Mouse (Mus musculus) adrenal gland, adult 8-10 months (tissue): ENCODE measurements around the gene Nodal. TPM values are rescaled to one million over a fixed set of nuclear protein-coding genes. Genes with fewer than 3 reads are reported as not detected.

ENCODE experiments used
- DNase-seq: peaks from one replicate; pipeline ENCODE4 v3.0.0; 2022
- total RNA-seq, 4 experiments: library from RNA; stranded (reverse); gene quantifications; 2 replicates each; pipeline ENCODE4 v1.2.4; 2022

Gene Nodal
- not detected for total RNA-seq

DNA sequence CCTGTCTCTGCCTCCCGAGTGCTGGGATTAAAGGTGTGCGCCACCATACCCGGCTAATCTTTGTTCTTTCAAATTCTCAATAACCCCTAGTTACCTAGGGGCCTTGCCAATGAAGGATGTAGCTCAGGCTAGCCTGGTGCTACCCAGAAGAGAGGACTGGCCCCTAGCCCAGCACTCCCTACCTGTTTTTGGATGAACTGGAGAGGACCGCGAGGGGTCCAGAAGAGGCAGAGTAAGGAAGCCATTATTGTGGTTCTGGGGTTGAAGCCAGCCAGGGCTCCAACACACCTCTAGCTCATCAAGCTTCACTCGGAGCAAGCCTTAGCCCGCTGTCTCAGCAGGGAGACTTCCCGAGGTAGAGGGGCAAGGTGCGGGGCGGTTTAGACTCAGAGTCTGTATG, at the start of gene Nodal:
Gene Nodal, plus strand, starts transcription at position 301 of the 400 bp plus-strand sequence.
- DNase-seq, result no peak

DNA sequence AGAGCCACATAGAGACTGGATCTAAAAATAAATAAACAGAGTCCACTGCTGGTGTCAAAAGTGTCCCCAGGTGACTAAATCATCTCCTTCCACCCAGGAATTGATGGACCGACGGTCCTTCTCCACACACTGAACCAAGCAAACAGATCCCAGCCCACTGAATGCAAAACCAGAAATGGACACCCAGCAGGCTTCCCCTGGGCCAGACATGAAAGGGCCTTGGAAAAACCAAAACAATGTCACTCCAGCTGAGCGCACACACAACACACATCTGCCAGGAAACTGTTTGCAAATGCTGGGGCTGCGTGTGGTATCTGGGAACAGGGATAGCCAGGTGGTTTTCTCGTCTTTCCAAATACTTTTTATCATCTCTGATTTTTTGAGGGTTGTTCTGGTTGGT, 48.0 kb upstream of the Nodal start:
- DNase-seq, result no peak

DNA sequence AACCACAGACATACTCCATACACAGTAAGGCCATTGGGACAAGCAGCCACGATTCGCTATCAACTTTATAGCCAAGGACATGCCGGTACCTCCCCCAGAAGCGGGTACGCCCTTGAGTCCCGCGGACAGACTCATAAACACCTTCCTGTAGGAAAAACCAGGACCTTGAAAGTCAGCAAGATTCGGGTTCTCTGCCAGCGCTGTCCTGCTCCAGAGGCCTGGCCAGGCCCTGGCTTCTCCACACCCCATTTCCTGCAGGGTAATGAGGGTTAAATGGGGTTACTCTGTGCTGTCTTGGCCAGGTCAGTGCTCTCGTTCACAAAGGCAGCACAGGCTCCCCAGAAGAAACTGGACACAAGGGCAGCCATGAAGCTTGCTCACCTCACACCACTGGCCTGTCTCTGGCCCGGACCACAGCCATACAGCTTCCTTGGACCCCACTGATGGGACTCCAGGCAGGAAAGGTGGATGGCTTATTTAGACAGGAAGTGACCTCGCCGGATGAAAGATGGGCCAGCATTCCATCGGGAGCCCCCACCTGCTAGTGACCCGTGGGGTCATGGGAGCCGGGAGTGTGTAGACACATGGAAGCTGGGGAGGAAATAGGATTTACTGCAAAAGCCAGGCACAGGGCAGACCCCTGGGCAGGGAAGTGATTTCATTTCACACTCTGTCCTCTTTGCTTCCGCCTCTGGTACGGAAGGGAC, 47.3 kb upstream of the Nodal start:
- peak; percentile 55 for DNase-seq

DNA sequence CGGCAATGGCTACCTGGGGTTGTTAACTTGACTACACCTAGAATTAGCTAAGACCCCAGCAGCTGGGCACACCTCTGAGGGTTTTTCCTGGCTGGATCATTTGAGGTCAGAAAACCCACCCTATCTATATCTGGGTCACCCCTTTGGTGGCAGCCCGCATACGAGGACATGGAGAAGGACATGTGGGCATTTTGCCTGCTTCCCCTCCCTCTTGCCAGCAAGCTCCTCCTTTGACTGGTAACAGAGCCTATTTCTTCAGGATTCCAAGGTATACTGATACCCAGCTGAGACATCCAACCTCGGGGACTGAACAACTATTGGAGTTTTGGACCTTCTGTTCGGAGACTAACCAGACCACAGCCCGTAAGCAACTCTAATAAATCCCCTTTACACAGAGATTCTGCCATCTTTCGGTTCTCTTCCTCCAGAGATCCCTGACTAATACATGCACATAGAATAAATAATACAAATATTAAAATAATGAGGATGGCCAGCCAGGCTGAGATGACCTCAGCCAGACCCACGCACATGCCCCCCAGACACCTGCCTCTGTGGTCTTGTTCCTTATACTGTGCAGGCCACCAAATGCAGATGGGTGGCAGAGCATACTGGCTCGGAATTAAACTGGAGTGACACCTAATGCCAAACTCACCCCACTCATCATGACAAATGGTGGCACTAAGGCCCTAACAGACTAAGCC, 45.7 kb upstream of the Nodal start:
- DNase-seq, result no peak

DNA sequence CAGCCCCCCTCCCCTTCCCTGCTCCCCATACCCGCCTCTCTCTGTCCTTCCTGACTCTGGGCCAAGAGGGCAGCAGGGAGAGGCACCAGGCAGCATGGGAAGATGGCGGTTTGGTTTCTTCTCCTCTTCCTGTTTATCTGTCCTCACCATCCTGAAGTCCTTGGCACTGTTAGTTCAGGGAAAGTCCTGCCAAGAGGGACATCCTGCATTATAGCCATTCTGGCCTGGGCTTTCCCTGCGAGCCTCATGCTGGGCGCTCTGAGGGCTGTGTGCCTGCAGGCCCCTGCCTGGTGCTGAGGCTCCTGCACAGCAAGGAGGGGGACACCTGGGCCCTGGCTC, 45.2 kb upstream of the Nodal start:
- no peak for DNase-seq

DNA sequence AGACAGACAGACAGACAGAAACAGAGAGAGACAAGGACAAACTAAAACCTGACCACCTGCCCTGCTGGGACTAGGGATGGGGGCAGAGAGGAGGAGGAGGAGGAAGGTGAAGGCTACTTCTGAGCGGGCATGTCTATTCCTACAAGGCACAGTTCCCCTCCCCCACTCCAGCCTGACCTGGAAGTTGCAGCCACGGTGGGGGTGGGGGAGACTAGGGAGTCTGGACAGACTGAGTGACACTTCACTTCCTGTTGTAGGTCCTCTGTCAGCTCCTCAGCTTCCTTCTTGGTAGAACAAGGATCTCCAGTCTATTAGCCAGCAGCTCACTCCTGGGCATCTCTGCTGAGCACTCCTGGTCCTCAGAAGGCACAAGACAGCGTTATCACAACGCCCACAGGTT, 43.7 kb upstream of the Nodal start:
- DNase-seq, result peak; percentile 45

DNA sequence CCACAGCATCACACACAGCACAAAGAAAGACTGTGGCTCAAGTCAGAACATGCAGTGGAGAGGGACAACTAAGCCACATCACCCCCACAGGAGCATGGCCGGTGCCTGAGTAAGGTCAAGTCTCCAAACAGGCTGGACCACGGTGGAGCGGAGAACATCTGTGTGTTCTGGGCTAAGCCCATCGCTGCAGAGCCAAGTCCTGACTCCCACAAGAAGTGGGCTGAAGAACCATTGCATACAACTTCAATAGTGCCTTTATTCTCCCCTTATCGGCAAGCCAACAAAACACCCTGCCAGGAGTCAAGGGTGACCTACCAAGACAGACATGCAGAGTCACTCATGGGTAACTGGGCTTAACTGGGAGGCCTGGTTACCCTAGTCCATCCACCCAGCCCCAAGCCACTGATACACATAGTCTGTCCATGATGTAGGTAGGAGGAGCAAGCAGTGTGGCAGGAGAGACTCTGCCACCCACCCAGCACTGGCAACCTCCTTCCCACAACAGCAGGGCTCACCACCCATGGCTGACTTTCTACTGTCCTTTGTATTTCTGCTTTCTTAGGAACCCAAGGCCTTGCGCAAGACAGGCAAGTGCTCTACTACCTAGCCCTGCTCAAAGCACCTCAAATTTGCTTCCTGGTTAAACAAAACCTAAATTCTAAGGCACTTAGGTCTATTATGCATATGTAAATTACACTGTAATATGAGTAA, 42.8 kb upstream of the Nodal start:
- DNase-seq, result no peak

DNA sequence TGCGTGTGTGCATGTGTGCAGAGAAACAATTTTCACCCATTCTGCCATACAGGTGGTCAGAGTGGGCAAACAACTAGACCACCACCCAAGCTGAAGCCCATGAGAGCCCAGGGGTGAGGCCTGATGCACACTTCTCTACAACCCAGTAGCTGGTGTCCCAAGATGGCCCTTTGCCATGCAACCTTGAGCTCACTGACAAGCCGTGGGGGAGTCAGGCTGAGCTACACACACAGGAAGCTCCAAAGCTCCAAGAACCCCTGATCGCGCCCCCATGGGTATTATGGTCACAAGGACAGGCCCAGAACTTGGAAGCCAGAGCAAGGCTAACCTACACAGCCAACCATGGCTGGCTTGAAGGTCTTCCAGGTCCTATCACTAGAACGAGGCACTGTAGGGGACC, 39.7 kb upstream of the Nodal start:
- no peak for DNase-seq

DNA sequence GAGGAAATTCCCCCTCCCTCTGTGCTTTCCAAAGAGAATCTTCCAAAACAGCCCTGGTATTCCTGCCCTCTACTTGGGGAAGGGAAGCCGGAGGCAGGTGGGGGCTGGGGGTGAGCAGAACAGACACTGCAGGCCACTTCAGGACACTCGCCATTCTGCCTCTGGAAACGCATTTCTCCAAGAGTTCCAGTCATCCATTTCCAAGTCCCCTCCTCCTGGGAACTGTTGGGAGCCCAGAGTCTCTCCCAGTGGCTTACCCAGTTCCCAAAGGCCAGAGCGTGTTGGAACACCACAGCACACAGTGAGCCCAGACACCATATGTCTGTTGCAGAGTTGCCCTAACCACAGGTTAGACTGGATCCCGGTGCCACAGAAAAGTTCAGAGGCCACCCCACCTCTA, 39.1 kb upstream of the Nodal start:
- no peak for DNase-seq

DNA sequence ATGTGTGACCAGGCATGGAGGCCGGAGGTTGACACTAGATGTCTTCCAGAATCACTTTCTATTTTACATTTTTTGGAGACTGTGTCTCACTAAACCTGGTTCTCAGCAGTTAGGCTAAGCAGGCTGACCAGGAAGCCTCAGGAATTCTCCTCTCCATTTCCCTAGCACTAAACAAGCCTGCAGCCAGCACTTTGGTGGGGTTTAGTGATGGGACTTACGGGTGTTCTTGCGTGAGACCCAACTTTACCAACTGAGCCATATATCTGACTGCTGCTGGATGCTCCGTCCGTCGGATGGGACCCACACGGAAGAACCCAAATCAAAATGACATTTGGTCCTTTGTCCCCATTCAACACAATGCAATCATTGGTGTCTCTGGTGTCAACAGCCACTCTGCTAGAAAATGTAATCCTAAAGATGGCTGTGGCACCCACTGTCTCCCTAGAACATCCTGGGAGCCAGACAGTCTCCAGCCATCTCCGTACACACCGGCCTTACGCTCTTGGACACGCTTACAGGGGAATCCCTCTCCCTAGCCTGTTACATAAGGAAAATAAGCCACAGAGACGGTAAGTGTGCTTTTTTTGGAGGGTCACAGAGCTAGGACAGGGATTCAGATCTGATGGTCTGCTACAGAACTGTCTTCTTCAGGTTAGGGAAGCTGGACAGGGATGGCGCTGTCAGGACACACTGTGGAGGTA, 38.3 kb upstream of the Nodal start:
- DNase-seq, result no peak

DNA sequence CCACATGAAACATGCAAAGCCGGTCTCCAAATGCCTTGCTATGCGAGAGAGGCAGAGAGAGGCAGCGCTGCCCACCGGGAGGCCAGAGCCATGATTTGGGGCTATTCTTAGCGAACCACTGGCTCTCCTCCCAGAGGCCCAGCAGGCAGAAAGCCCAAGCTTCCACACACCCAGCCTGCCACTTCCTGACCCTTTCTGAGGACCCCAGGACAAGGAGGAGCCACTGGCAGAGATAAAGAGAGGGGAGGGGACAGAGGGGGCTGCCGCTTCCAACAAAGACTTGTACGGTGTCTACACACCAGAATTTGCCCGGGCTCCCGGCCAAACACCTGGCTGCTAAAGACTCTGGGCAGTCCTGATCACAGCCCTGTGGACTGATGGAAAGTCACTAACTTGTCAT, 37.6 kb upstream of the Nodal start:
- no peak for DNase-seq

DNA sequence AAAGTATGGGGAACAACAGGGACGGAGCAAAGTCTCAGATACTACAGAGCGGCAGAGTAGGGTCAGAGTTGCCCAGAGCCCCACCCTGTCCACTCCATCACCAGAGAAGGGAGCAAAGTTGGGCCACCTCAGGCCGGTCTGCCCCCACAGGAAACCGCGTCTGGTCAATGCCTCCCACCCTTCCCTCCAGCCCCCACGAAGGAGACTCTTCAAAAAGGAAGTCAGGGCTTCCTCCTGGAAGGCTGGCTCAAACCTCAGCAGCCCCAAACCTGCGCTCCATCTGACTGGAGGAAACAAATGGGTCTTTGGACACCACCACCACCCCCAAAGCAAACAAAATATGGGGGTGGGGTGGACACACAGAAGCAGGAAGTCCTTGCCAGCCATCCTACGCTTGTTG, 35.9 kb upstream of the Nodal start:
- DNase-seq, result no peak

DNA sequence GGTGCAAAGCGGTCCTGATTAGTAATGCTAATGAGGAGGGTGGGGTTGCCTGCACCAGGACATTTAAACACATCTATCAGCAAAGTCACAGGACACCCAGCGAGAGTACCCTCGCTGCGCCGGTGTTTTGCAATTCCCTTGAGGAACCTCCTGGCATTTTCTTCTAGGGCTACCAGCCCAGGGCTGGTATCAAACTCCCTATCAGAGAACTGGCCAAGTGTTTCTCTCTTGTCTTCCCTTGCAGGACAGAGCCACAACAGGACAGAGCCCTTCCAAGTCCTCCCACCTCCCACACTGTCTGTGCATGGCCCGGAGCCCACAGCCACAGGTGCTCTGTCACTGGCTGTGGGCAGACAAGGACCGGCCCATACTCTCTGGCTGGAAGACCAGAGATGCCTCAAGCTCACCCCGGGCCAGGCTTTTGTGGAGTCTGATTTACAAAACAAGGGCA, 35.5 kb upstream of the Nodal start:
- no peak for DNase-seq

DNA sequence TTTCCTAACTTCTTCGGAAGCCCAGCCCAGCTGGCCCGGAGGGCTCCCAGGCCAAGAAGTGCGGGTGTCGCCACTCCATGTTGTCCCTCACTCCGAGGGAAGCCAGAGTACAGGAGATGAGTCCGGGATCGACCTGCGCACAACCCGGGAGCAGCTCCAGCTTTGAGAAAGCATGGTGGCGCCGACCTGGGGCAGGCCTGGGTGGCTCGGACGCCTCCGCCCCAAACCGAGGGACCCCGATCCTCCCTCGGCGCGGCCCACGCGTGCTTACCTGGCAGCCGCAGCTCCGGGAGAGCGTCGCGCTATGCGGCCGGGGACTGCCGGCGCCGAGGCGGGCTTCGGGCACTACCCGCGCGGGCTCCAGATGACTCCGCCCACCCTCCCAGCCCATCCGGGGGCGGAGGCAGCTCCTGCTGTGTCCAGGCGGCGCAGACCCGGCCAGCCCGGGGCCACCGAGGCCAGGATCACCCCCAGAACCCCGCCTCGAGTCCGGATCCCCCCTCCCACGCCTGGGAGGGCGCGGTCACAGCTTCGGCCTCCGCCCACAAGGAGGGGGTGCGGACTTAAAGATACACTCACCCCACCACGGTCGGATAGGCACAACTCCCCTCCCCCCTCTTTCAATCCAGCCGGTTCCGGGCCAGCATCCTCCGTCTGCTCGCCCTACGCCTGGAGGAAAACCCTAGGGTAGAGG, 34.6 kb upstream of the Nodal start, which contains the start of gene Pald1:
Gene Pald1, minus strand, starts transcription at position 510 of the 694 bp plus-strand sequence.
- peak; percentile 79 for DNase-seq

DNA sequence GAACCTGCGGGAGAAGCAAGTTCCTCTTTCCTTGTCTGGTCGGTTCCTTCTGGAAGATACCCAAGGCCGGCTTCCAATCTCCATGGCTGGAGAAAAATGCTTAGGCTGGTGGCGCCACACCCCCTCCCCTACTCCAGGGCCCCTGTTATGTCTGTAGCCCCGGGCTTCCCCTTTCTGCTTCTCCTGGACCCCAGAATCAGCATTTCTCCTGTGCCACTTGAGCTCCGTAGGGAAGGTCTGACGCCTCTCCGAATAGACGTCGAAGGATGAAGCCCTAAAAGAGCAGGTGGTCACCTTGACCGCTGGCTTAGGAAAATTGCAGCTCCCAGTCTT, 34.1 kb upstream of the Nodal start:
- DNase-seq, result no peak

DNA sequence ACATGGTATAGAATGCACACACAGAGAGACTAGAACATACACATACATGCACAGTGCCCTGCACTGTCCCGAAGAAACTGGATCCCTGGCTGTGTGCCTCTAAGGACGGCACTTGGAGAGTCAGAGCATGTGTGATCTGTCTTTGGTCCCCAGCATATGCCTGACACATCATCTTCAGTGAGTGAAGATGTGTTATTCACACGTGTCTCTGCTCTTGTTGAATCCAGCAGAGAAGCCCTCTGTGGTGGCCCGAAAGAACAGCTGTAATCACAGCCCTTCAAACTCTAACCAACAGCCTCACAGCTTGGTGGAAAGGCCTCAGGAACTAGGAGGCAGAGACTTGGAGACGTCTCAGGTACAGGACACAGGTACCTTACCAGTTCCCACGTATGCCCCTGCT, 32.6 kb upstream of the Nodal start:
- no peak for DNase-seq

DNA sequence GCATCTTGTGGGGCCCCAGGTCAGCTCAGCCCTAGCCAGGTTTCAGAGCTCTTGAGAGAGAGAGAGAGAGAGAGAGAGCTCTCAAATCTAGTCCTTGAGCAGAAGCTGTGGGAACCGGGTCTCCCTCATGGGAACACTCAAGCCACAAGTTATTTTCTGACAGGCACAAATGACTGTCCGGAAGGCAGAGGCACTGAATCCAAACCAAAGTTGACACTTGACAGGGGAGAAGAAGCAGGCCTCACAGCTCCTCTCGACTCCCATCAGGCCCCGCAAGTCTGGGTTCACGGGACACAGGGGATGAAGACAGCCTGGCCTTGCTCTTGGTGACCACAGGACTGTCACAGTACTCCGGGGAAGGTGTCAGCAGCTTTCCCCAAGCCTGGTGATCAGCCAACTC, 31.5 kb upstream of the Nodal start:
- no peak for DNase-seq

DNA sequence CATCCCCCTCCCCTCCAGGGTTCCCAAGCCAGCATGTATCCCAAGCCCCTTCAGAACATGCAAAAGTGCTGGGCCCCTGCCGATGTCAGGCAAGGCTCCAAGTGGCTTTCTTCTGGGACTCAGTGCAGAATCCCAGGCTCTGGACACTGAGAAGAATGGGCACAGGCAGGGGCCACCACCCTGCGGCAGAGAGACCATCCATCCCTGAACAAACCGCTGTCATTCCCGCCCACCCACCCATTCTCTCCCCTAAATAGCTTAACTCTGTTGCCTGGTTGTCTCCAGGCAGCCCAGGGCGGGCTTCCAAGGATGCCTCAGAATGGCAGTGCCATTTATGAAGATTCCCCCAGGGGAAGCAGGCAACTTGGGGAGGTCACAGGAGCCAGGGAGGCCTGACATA, 28.8 kb upstream of the Nodal start:
- DNase-seq, result no peak

DNA sequence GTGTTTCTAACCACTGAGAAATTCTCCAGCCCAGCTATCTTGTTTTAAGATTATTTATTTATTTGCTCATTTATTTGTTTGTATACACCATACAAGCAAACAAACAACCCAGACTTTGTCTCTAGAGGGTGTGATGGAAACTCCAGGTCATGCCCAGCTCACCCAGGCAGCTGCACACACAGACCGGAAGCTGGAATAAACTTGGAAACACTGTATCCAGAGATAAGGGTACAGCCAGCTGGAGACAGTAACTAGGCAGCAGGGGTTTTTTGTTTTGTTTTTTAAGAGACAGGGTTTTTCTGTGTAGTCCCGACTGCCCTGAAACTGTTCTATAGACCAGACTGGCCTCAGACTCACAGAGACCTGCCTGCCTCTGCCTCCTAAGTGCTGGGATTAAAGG, 27.6 kb upstream of the Nodal start:
- DNase-seq, result no peak

DNA sequence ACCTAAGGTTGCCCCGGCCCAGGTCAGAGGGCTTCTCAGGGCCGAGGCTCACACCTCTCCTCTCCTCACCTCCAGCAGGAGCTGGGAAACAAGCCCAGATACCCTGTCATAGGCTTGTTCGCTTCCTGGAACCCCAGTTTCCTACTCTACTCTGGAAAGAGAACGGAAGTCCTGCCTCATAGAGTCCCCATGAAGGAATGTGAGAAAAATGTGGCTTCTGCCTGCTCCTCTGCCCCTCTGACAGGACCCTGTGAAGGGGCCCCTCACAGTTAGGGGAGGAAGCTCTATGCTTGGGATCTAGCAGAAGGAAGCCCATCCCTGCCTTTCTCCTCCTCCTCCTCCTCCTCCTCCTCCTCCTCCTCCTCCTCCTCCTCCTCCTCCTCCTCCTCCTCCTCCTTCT, 25.2 kb upstream of the Nodal start:
- no peak for DNase-seq

DNA sequence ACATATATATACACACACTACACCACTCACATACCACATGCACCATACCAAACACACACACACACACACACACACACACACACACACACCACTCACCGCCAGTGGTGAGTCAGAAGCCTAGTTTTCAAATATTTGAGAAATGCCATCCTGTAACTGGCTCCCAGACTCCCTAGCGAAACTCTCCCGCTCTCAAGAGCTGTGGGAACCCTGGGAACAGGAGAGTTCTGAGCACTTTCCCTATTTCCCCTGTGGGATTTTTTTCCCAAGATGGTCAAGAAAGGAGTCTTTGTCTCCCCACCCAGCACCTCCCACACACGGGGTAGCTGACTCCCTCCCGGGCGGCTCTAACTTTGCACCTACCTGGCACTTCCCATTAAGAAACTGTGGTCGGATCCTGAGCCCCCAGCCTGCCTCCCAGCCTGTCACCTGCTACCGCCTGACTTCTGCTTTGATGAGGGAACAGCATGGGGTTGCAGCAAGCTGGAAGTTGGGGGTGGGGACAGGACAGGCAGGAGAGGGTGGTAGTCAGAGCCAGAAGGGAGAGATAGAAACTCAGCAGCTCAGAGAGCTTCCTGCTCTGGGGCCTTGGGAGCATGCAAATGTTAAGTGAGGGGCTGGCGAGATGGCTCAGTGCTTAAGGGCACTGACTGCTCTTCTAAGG, 23.2 kb upstream of the Nodal start:
- no peak for DNase-seq

DNA sequence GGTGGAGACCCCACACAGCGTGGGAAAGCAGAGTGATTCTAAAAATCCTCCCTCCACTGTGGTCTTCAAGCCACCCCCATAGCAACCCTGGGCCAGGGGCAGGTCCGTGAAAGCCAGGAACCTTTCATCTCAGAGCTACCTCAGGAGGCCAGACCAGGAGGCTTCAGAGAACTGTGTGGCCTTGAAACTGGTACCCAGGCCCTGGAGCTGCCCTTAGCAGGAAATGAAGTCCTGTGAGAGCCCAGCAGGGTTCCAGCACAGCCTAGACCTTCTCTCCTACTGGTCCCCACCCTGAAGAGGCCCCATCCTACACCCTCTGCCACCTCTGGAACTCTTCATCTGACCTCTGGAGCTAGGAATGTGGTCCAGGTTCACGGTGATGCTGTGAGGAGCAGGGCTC, 19.6 kb upstream of the Nodal start:
- no peak for DNase-seq
